Mouse (Mus musculus): ENCODE measurements around the gene Itpripl2. TPM values are rescaled to one million over a fixed set of nuclear protein-coding genes. Genes with fewer than 3 reads are reported as not detected.

Itpripl2 gene
- polyA plus RNA-seq, 1 experiment = 3.0 TPM

DNA sequence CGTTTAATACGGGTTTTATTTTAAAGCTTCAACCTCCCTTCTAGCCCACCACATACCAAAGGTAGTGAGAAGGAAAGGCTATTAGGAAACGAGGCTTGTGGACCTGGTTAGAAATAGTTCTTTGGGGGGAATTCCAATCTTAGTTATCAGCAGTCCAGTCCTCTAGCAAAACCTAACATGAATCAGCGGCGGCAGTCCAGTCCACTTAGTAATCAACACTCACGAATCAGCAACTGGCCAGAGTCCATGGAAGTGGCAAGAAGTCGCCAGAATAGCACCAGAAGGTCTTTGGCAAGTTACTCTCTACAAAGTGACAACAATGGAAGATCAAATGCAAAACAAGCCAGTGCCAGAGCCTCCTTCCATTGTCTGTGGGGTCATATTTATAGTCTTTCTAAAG is 16.8 kb upstream of the Itpripl2 start:
- Histone ChIP-seq H3K27me3 (replicated peaks) (peaks cover 43% of the 10 kb centered on the region), H3K9me3 (peaks cover 6% of the 10 kb centered on the region; the same call in 1 of the 2 replicates), H3K4me3 (replicated peaks) (no peak overlapping the region), H3K36me3 (replicated peaks; ENCODE audit: low read length) (no peaks in the 10 kb centered on the region), H3K4me1 (peaks cover 6% of the 10 kb centered on the region)
- no peak for TF ChIP-seq GATA1 (IDR thresholded peaks at IDR 0.05; ENCODE audit: borderline replicate concordance, low read length)
- no peak for TF ChIP-seq FLI1 (IDR thresholded peaks at IDR 0.05; ENCODE audit: low read length)

DNA sequence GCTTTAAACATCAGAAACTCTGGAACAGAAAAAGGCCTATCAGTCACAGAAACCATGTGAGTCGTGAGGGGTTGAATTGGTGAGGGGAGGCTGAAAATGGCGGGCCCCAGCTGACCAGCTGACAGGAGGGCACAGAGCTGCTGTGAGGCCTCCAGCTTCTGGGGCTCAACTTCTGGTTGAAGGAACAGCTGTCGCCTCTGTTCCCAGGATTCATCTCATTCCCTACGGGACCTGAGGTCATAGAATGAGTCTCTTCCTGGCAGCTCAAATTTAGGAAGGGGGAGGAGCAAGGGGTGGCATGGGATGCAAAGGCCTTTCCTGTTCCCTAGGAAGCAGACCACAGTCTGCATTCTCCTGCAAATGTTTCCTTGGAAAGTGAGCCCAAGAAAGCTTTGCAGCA is 12.1 kb upstream of the Itpripl2 start:
- Histone ChIP-seq H3K36me3 (replicated peaks; ENCODE audit: low read length) (no peaks in the 10 kb centered on the region), H3K4me3 (replicated peaks) (no peak overlapping the region), H3K4me1 (peaks cover 19% of the 10 kb centered on the region), H3K27me3 (replicated peaks) (peaks cover 47% of the 10 kb centered on the region), H3K9me3 (peaks cover 10% of the 10 kb centered on the region; the same call in 1 of the 2 replicates)
- no peak for TF ChIP-seq FLI1 (IDR thresholded peaks at IDR 0.05; ENCODE audit: low read length)
- TF ChIP-seq GATA1 (IDR thresholded peaks at IDR 0.05; ENCODE audit: borderline replicate concordance, low read length) = no peak

DNA sequence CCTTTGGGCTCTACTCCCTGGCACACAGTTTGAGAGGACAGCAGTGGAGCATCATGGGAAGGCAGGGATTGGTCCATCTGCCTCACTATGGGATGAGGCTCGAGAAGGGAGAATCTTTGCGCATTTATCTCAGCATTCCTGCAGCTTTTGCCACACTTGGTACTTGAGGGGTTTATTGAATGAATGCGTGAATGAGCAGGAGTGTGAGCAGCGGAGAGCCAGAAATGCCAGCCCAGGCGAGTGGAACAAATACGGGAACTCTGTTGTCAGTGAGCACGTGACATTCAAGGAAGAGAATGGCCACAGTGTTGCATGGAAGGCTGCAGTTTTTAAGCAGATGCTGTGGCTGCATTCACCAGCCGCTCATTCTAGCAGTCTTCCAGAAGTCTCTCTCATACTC is 10.6 kb upstream of the Itpripl2 start:
- Histone ChIP-seq H3K9me3 (peaks cover 16% of the 10 kb centered on the region), H3K27me3 (replicated peaks) (peaks cover 44% of the 10 kb centered on the region), H3K36me3 (replicated peaks; ENCODE audit: low read length) (no peaks in the 10 kb centered on the region), H3K4me1 (peaks cover 20% of the 10 kb centered on the region), H3K4me3 (replicated peaks) (no peak overlapping the region)
- TF ChIP-seq GATA1 (IDR thresholded peaks at IDR 0.05; ENCODE audit: borderline replicate concordance, low read length) (no peak), FLI1 (IDR thresholded peaks at IDR 0.05; ENCODE audit: low read length) (no peak)

DNA sequence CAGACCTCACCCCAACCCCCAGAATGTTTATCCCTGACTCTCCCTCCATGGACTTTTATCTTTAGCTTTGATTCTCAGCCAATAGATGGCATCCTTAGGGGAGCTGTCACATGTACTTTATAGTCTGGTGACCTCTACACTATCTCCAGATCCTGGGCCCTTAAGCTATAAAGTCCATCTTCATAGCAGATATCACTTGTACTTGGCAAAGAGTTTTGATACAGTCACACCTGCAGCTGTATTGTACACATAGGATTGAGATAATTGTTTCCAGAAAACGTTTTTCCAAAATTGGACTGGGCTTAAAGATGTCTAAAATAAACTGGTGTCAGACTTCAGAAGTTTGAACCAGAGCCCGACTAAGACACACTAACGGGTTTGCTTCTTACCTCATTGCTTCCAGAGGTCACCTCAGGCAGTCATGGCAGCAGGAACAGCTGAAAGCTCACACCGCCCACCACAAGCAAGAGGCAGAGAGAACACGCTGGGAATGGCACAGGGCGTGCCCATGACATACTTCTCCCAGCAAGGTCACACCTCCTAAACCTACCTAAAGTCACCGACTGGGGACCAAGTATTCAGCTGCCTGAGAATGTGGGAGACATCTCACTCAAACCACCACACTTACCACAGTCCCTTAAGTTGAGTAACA is 8.1 kb upstream of the Itpripl2 start:
- Histone ChIP-seq H3K36me3 (replicated peaks; ENCODE audit: low read length) (no peaks in the 10 kb centered on the region), H3K4me1 (peaks cover 28% of the 10 kb centered on the region), H3K27me3 (replicated peaks) (peaks cover 29% of the 10 kb centered on the region), H3K4me3 (replicated peaks) (no peak overlapping the region), H3K9me3 (peaks cover 20% of the 10 kb centered on the region)
- TF ChIP-seq FLI1 (IDR thresholded peaks at IDR 0.05; ENCODE audit: low read length) (no peak), GATA1 (IDR thresholded peaks at IDR 0.05; ENCODE audit: borderline replicate concordance, low read length) (no peak)

DNA sequence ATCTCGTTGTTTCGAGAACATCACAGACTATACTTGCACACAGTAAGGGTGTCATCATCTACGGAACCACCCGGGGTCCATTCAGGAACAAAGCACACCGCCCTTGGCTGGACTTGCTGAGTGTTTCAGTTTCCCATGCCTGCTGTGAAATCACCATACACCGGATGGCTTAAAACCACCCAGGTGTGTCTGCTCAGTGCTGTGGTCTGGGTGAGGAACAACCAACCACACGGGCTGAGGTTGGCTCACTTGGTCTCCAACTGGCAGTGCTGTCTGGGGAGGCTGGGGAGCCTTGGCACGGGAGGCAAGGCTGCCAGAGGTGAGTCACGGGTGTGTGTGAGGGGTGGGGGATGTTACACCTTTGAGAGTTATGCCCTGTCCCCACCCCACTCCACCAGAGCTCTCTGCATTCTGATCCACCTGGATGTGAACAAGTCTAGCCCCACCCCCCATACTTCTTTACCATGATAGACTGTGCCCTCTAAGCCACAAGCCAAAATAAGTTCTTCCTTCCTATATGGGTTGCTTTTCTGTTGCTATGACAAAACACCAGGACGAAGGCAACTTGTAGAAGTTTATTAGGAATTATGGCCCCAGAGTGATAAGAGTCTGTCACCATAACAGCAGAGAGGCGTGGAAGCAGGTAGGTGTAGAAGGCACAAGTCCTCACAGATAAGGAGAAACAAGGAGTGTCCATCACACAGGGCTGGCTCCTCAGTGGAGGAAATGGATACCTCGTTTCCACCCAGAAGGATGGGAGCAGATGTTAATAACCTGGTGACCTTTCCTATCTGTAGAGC is 7.4 kb upstream of the Itpripl2 start:
- Histone ChIP-seq H3K4me1 (peaks cover 34% of the 10 kb centered on the region), H3K4me3 (replicated peaks) (peak overlapping the region; percentile 9), H3K27me3 (replicated peaks) (peaks cover 23% of the 10 kb centered on the region), H3K36me3 (replicated peaks; ENCODE audit: low read length) (no peaks in the 10 kb centered on the region), H3K9me3 (peaks cover 20% of the 10 kb centered on the region)
- no peak for TF ChIP-seq GATA1 (IDR thresholded peaks at IDR 0.05; ENCODE audit: borderline replicate concordance, low read length)

DNA sequence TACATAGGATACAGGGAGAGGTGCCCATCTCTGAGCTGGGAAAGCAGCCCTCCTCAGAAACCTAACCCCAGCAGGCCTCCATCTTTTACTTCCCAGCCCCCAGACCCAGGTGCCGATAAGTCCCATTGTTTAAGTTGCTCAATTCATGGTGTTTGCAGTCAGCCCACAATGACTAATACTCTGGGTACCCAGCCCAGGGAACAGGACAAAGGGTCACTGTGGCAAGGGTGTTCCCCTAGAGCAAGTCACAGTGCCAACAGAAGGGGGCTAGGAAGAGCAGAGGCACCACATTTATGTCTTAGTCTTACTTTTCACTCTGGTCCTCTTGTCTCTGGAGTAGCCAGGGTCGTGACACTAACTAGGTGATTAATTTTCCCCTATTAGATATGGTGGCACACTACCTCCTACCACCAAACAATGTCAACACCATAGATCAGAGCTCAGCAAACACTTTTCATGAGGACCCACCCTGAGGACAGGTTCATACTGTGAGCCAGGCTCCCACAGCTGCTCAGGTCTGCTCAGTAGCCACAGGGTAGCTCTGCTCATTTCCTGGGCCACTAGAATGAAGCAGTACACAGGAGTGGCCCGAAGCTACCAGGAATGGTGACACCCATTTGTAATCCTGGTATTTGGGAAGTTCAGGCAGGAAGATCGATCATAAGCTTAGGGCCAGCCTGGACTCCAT is 3.3 kb upstream of the Itpripl2 start:
- Histone ChIP-seq H3K9me3 (peaks cover 10% of the 10 kb centered on the region), H3K36me3 (replicated peaks; ENCODE audit: low read length) (peaks cover 10% of the 10 kb centered on the region), H3K4me3 (replicated peaks) (no peak overlapping the region), H3K4me1 (peaks cover 51% of the 10 kb centered on the region), H3K27me3 (replicated peaks) (peaks cover 7% of the 10 kb centered on the region)
- TF ChIP-seq FLI1 (IDR thresholded peaks at IDR 0.05; ENCODE audit: low read length) (no peak), GATA1 (IDR thresholded peaks at IDR 0.05; ENCODE audit: borderline replicate concordance, low read length) (no peak)

DNA sequence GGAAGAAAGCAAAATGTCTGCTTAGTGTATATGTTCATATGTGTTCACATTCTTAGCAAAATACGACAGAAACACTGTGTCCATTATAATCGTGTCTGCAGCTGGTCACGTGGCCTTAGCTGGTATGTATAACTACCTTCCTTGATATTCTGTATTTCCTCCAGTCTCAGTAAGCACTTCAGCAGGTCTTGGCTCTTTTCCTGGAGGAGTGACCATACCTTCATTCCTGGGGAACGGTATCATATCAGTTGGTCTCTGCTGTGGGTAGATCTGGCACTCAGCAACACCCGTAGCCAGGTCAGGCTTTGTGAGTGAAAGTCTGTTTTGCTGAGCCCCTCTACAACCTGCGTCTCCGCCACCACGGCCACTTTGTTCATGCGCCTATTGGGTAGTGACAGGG is 2.1 kb upstream of the Itpripl2 start:
- Histone ChIP-seq H3K4me3 (replicated peaks) (no peak overlapping the region), H3K4me1 (peaks cover 53% of the 10 kb centered on the region), H3K9me3 (peaks cover 10% of the 10 kb centered on the region), H3K36me3 (replicated peaks; ENCODE audit: low read length) (peaks cover 21% of the 10 kb centered on the region), H3K27me3 (replicated peaks) (peaks cover 5% of the 10 kb centered on the region)
- TF ChIP-seq GATA1 (IDR thresholded peaks at IDR 0.05; ENCODE audit: borderline replicate concordance, low read length) (no peak), FLI1 (IDR thresholded peaks at IDR 0.05; ENCODE audit: low read length) (no peak)

DNA sequence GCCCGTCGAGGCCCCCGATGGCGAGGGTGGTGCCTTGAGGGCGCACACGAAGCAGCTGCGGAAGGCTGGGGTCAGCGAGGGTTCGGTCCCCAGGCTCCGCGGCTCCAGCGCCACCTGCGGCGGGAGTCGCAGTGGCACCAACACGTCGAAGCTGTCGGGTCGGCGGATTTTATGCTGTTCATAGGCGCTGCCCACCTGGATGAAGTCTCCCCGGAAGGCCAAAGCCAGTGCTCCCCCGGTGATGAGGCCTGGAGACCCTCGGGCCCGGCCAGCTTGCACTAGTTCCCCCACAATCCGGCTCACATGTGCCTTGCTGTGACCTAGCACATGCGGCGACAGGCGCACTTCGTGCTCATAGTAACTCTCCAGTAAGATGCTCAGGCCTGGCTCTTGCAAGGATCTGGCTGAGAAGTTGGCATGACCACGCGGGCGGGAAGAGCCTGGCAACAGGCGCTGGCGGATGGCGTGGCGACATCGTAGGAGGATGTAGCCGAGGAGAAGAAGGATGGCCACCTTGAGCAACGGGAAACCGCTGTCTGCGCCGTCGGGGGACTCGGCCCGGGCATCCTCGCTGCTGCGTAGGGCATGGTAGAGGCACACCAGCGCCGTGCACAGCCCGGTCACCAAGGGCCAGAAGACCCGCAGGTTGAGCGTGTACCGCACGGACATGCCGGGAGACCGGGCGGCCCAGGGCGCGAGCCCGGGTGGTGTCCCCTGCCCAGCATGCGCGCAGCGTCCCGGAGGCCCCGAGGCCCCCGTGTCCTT is 927 bp downstream of the Itpripl2 start:
- Histone ChIP-seq H3K27me3 (replicated peaks) (peaks cover 5% of the 10 kb centered on the region), H3K36me3 (replicated peaks; ENCODE audit: low read length) (peaks cover 31% of the 10 kb centered on the region), H3K4me3 (replicated peaks) (peak overlapping the region; percentile 94), H3K9me3 (no peaks in the 10 kb centered on the region; the same call in 1 of the 2 replicates), H3K4me1 (peaks cover 74% of the 10 kb centered on the region)
- TF ChIP-seq FLI1 (IDR thresholded peaks at IDR 0.05; ENCODE audit: low read length) = no peak
- no peak for TF ChIP-seq GATA1 (IDR thresholded peaks at IDR 0.05; ENCODE audit: borderline replicate concordance, low read length)
